Mouse (Mus musculus): ENCODE measurements around the gene Sdr39u1.

Gene Sdr39u1

GRCm38 (mm10) chr14:55884166-55884565 is 15.9 kb downstream of the Sdr39u1 start, which contains the start of gene Cbln3:
Cbln3 (minus strand) TSS chr14:55884392.
- no peak for DNase-seq (ENCODE audit: low read depth)

DNA sequence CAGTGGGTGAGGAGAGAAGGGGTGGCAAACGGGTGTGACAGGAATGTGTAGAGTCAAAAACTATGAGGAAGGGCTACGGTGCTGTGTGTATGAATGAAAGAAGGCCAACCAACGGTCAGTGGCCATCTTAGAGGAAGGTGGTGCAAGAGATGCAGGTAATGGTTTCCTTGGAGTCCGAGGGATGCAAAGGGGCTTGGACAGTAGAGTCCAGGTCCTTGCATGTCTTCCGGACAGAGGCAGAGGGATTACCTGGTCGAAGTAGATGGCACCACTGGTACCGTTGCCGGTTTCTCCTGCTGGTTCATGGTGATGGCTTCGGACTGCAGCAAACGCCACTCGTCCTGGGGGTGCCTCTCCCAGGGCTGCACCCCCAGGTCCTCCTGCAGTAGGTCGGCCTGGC is 16.4 kb downstream of the Sdr39u1 start:
- no peak for DNase-seq (ENCODE audit: low read depth)

DNA sequence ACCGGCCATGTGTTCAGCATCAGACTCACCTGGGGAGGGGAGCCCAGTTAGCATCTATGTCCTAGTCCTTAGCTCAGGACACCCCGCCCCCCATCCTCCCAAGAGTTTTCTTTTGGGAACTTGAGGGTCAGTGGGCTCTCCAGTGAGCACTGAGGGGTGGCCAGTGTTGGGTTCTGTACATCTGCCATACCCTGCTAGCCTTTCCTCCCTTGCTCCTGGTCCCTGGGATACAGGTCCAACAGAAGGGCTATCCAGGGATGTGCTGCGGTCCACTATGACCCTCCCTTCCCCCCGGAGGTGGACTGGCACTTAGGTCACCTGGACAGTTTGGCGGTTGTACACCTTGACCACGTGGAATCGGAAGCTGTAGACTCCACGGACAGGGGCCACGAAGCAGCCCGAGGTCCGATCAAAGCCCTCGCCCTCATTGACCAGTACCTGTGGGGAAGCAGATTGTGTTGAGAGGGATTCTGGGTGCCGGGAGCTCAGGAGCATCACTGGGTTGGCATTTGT is 16.9 kb downstream of the Sdr39u1 start:
- DNase-seq (ENCODE audit: low read depth) = no peak

DNA sequence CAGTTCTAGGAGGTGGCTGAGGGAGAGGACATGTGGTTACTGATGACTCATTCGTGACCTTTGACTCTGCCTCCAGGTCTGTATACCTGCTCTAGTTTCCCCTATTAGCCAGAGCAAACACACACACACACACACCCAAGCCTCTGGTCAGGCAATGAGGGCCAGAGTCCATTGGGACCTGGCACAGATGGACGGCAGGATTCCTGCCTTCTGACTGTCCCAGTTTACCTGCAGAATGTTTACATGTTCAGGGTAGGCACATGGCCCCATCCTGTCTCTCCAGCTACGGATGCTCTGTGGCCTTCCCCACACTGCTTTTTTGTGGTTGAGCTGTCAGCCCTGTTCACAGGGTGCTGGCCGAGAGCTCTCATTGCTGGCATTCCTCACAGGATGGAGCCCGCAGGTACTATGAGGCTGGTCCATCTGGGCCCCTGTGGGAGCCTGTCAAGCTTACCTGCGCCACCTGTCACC is 17.9 kb downstream of the Sdr39u1 start:
- no peak for DNase-seq (ENCODE audit: low read depth)

DNA sequence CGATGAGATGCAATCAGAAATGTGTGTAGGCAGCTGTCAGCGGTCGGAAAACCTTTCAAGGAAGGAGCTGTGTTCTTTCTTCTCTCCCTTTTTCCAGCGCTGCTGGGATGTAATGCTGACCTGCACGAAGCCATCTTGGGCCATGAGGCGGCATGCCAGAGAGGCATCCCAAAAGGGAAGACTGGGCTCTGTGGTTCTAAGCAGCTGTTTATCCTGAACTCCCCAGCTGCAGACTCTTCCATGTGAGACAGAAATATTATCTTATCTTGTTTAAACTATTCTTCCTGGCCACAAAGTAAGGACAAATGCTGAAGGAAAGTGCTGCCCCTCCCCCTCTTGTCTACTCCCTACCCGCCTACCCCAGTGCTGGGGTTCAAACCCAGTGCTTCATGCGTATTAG is 19.1 kb downstream of the Sdr39u1 start:
- DNase-seq (ENCODE audit: low read depth) = no peak

DNA sequence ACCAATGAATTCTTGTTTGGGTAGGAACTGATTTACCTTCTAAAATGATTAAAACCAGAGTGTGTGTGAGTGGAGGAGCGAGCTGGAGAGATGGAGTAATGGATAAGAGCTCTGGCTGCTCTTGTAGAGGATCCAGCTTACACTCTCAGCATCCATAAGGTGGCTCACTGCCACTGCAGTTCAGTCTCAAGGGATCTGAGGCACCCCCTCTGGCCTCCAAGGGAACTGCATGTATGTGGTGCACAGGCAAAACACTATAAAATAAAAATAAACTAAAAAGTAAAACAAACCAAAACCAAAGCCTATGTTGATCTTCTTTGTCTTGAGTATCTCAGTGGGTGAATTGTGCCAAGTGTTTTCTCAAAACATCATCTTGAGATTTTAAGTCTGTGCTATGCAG is 20.5 kb downstream of the Sdr39u1 start:
- peak; percentile 63 for DNase-seq (ENCODE audit: low read depth)

DNA sequence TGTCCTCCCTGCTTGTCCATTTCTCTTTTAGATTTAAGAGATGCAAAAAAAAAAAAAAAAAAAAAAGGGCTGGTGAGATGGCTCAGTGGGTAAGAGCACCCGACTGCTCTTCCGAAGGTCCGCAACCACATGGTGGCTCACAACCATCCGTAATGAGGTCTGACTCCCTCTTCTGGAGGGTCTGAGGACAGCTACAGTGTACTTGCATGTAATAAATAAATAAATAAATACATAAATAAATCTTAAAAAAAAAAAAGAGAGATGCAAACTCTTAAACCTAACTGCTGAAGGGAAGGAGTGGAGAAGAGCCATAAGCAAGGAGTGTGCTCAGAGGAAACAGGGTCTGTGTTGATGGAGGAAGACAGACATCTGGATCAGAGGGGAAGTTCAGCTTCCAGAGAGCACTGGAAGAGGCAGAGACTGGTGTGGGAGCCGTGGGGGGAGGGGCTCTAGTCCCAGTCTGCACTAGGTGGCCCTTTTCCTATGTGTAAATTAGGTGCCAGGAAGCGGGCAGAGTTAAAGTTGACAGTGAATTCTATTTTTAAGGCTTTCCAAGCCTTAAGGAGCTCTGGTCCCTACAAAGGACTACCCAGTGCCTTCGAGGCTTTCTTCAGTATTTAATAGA is 21.7 kb downstream of the Sdr39u1 start:
- no peak for DNase-seq (ENCODE audit: low read depth)

GRCm38 (mm10) chr14:55877469-55878315 is 22.4 kb downstream of the Sdr39u1 start:
- no peak for DNase-seq (ENCODE audit: low read depth)

DNA sequence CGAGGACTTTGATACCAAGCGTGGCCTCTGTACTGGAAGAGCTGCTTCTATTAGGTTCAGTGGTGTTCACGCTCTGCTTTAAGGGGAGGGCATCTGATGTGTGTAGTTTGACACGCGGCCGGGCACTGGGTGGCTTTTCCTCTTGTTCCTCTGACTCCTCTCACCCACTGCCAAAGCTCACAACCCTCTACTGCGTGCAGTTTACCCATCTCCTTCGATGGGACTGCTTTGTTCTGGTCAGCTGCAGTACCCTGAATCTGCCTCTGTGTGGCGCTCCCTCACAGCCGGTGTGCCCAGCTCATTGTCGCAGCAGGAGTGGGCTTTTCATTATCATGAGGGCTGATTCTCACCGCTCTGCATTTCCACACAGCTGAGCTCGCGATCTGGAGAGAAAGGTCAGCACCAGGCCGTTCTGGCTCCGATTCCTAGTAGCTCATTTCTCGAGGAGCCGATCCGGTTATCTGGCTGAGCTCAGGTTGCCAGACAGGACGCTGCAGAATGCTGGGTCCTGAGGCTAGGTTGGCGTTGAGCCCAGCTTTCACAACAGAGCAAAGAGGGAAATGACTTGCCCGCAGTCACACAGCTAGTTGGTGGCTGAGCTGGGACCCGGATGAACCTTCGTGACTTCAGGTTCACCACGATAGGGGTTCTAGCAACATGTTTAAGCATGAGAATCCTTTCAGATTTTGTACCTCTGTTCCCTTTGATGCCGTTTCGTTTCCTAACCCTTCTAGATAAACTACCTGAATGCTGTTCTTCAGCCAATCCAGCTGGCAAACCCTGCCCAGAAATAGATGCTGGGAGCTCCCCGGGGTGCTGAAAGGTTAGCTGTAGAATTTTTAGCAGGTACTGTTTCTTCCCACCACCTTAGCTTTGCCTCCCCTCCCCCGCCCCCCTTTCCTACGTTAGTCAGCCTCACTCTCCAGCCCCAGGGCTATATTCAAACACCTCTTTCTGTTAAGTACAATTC is 26.1 kb downstream of the Sdr39u1 start:
- peak; percentile 60 for DNase-seq (ENCODE audit: low read depth)

DNA sequence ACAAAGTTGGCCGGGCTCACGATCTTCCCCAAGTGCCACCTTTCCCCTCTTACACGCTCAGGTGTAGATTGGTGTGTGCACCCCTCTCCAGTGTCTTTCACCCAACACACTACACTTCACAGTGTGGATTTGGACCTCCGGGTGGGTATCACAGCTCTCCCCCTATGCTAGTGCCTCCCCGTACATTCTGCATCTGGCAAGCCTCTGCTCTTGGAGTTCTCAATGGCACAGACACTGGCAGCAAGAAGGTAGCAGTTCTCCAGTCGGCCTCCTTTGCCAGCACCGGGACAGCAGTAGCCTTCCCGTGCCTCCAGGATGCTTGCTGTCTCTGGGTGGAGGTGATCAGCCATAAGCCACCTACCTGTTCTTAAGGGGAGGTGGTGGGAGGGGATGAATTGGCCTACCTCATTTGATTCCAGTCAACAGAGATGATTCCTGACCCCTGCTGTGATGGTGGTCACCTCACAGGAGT is 26.8 kb downstream of the Sdr39u1 start:
- no peak for DNase-seq (ENCODE audit: low read depth)

DNA sequence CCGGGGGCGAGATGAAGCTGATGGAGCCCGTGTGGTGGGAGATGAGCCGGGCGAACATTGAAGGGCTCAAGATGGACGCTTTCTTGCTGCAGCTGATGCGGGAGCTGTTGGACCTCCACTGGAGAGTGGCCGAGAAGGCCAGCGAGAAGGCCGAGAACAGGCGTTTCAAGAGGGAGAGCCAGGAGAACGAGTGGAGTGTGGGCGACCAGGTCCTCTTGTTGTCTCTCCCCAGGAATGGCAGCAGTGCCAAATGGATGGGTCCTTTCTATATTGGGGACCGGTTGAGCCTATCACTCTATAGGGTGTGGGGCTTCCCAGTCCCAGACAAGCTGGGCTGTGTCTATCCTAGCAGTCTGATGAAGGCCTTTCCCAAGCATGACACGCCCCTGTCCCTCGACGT is 27.5 kb downstream of the Sdr39u1 start:
- DNase-seq (ENCODE audit: low read depth) = no peak

GRCm38 (mm10) chr14:55872039-55872438 is 28.1 kb downstream of the Sdr39u1 start:
- DNase-seq (ENCODE audit: low read depth) = no peak

DNA sequence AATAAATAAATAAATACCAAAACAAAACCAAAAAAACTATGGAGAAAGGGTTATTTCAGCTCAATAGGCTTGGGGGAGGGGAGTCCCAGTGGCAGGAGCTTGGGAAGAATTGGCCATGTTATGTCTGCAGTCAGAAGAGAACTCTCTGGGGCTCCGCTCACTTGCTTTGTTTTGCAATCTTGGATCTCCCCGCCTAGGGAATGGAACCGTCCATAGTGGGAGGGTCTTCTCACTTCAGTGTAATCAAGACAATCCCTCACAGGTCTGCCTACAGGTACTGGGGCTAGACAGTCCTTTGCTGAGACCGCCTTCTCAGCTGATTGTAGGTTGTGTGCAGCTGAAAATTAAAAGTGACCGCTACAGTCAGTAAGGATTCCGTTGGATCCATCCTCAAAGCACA is 30.6 kb downstream of the Sdr39u1 start:
- no peak for DNase-seq (ENCODE audit: low read depth)

DNA sequence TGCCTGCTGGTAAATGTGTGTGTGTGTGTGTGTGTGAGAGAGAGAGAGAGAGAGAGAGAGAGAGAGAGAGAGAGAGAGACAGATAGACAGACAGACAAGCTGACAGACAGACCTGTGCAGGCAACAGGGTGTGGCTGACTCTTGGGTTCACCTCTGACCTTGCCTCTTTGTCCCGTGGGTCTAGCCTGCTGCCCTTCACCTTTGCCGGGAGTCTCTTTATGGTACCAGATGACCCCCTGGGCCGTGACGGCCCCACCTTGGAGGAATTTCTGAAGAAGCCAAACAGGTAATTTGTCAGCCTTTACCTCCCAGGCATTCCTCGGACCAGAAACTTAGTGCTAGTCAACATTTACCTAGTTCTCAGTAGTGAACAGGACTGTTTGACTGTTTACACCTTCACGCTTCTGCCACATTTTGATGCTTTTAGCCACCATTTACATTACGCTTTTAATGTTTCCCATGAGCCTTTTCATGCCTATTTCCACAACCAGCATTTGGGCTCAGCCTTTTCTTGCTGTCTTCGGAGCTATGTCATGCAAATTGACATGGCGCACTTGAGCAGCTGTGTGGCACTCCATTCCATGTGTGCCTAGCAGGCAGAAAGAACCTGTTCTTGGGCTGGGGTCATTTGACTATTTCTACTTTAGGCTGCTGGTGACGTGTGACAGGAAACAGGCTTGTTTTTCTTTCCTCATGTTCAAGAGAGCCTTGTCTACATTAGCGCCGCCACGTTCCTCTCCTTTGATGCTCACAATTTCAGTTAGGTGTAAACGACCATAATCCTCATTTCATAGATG is 31.7 kb downstream of the Sdr39u1 start:
- no peak for DNase-seq (ENCODE audit: low read depth)

GRCm38 (mm10) chr14:55866962-55867361 is 33.1 kb downstream of the Sdr39u1 start:
- DNase-seq (ENCODE audit: low read depth) = no peak

GRCm38 (mm10) chr14:55863773-55864172 is 36.3 kb downstream of the Sdr39u1 start:
- DNase-seq (ENCODE audit: low read depth) = peak; percentile 59

- no peak for DNase-seq (ENCODE audit: low read depth)
Measured at GRCm38 (mm10) chr14:55862970-55863369, 37.1 kb downstream of the Sdr39u1 start.

DNA sequence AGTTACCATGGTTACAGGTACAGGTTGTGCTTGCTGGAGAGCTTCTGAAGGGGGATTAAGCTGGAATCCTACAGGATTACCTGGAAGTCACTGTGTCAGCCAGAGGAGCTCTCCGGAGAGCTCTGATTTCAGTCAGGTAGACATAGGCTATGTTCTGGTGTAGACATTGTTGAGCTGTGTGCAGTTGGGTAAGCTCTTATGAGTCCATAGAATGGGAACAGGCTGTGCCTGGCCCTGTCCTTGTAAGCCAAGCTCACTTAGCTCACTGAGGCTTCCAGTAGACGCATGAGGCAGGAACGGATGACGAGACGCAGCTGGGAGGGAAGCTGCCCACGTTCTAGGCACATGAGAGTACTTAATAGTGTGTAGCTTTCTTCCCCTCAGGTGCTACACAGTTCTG is 37.9 kb downstream of the Sdr39u1 start:
- DNase-seq (ENCODE audit: low read depth) = no peak

DNA sequence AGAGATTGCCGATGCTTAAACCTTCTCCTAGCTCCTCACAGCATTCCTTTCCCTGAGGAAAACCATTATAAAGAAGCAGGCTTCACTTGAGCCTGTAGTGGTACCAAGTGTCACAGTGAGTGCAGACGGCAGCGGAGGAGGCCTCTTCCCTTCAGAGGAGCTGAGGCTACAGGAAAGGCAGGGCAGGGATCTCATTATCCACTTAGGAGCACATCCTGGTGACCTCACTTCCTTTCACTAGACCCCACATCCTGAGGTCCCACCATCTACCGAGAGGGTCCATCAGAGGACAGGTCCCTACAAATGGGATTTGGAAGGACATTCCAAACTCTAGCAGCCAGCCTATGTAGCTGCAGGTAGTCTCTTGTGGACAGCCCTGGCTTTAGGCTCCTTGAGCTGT is 42.5 kb downstream of the Sdr39u1 start:
- no peak for DNase-seq (ENCODE audit: low read depth)

GRCm38 (mm10) chr14:55855101-55855561 is 45.0 kb downstream of the Sdr39u1 start:
- no peak for DNase-seq (ENCODE audit: low read depth)
